Mouse (Mus musculus) lung, postnatal 4 days (tissue): Measurements from ENCODE around the gene Gm26566.

Source experiments
- DNase-seq, 2 experiments: peaks; one replicate each; pipeline ENCODE4 v3.0.0; 2021

The Gm26566 gene

DNA sequence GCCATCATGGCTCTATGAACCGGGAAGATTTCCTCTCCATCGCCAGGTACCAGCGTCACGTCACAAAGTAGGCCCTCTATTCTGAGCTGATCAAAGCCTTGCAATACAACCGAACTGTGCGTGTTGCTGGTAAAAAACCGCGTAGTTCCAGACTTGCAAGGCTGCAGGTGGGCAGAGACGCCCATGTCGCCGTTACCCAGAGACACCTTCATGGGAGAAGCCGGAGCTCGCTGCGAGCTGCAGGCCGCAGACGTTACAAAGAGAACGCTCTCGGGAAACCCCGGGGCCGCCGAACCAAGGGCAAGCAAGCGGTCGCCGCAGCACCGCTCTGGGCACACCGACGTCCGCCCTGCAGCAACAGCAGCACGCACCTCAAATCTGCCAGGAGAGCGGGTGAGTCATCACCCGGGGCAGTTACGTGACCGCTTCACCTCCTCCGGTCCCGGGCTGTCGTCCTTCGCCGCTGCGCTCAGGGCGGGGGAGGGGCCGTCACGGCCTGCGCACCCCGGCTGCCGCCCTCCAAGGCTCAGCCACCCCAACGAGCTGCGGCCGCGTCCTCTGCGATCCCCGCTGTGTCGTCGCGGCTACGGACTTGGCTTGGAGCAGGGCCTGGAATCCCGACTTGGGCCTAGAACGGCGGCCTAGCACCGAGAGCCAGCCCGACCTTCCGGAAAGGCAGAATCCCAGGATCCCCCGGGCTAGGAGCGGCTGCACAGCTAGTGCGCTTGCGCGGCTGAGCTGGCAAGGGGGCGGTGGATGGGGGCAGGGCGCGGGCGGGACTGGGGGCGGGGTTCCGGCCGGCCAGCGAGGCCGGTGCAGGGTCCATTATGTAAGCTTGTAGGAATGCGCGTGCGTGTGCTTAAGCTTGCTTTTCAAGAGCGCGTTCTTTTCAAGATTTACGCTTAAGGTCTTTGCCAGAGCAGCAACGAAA is at the start of gene Gm26566, which contains the start of gene Klhl9:
Gene Gm26566 (plus strand): TSS at position 15 of the 931 bp plus-strand sequence.
Gene Klhl9 (minus strand): TSS at position 675 of the 931 bp plus-strand sequence.
- DNase-seq = peak; percentile 94 to 95

DNA sequence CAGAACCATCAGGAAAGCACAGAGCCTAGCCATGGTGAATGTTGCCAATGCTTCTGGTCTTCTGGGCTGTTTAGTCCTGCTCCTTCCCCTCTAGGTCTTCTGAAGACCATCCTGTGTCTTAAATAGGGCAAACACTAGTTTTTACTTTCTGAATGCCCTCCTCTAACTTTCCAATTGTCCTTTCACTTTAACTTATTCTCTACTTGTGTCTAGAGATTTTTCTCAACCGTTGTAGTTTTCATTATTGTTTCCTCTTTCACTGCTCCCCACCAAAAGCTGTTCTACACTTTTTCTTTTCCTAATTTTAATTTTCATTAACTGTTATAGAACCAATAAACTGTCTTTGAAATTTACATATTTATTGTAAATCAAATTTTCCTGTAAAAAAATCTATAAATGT is 44.8 kb upstream of the Gm26566 start, which contains the start of gene Ifna16:
Gene Ifna16 (minus strand): TSS at position 101 of the 400 bp plus-strand sequence.
- no peak for DNase-seq

DNA sequence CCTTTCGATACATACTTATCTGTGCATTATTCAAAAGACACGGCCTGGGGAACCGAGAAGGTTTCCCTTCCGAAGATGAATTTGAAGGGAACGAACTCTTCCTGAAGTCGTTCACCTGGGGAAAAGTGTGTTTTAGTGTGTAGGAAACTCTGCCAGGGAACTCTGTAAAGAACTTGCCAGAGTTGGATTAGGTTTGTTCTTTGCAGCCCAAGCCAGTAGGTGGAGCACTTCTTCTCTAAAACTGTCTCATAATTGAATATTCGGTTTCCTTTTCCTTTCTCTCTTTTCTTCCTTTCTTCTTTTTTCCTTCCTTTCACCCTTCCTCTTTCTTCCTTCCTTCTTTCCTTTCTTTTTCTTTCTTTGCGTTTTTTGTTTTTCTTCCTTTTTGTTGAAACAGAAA is 41.2 kb upstream of the Gm26566 start:
- peak in 1 of 2 experiments; percentile 12 for DNase-seq

DNA sequence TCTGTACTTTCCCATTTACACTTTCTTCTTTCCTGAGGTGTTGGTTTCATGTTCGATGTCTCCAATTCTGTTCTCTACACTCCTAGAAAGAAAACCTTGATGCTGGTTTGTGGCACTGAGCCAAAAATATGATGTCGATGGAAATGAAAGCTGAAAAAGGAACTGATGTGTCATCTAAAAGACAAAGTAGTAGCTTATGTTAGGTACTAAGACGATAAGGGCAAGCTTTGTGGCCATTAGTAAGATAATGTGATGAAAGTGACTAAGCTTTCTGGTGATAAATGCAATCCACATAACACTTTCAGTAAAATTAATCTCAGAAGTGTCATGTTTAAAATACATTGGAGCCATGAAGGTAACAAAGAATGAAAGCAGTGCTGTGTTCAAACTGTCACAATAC is 40.3 kb upstream of the Gm26566 start:
- no peak for DNase-seq

DNA sequence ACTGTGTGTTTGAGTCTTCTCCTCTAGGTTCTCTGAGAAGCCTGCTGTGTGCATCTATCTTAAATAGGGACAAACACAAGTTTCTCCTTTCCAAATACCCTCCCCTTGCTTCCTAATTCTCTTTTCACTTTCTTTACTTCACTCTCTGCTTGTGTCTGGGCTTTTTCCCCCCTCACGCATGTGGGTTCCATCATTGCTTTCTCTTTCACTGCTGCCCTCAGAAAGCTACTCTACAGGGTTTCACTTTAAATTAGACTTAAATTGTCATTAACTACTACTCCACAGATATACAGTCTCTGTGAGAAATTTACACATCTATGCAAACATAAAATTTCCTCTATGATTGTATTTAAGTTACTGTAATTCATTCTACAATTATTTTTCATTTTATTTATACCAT is 37.8 kb upstream of the Gm26566 start, which contains the start of gene Ifna2:
Gene Ifna2 (minus strand): TSS at position 101 of the 400 bp plus-strand sequence.
- no peak for DNase-seq

DNA sequence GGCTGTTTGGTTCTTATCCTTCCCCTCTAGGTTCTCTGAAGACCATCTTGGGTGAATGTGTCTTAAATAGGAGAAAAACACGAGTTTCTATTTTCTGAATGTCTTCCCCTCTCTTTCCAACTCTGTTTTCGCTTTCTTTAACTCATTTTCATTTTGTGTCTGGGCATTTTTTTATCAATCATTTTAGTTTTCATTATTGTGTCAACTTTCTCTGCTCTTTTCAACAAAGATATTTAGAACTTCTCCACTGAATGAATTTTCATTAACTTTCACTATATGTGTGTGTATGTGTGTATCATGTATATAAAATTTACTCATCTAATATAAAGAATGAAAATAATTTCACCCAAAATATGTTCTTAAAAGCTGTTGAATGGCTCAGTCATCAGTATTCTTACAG is 30.3 kb upstream of the Gm26566 start, which contains the start of gene Ifnab:
Gene Ifnab (minus strand): TSS at position 101 of the 400 bp plus-strand sequence.
- no peak for DNase-seq

DNA sequence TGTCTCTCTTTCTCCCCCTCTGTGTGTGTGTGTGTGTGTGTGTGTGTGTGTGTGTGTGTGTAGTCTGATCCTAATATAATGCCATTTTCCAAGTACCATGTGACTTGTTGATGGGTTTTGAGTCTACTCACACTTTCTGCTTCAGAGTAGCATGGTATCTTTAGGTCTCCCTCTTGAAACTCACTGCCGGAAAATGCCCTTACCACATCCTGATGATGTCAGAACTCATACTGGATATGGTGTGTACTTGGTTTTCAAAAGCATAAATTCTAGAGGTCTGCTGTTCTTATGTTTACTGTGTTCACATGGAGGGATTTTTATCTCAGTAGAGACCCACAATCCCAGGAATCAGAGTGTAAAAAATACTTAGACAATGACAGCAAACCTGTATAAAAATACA is 29.1 kb upstream of the Gm26566 start:
- DNase-seq = no peak

DNA sequence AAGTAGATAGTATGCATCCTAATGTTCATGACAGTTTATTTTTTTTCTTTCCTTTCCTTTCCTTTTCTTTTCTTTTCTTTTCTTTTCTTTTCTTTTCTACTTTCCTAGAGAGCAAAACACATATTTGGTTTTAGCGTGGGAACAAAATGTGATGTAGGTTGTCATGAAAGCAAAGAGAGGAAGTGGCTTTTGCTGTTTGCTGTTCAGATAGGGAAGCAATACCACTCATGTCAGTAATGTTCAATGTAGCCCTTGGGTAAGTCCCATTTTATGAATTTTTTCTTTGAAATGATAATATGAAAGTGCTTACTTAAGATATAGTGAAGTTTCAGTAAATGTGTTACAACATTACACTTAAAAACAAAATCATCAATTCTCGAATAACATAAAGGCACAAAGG is 28.2 kb upstream of the Gm26566 start:
- no peak for DNase-seq

DNA sequence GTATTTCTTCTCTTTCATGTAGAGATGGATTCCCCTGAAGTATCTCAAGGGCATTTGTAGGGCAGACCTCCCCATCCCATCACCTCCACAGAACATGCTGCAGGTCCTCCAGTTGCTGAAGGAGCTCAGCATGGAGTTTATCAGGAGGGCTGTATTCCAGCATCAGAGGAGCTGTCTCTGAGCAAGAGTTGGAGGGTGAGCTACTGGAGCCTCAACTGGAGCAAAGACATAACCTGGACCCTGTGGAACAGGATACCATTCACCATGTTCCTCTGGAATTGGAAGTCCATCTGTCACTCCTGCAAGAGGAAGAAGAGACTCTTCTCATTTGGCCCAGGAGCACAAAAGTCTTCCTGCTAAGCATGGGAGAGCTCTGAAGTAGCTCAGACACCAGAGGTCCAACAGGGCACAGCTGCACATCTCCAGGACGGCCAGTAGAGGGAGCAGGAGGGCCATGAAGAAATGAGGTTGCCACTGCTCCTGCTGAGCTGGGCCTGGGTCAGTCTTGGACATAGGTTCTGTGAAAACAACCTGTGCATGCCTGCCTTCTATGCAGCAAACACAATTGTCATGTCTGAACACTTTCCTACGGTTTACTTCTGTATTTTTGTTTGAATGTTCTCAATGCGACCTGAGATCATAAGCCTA is 25.2 kb upstream of the Gm26566 start:
- peak; percentile 66 to 86 for DNase-seq

DNA sequence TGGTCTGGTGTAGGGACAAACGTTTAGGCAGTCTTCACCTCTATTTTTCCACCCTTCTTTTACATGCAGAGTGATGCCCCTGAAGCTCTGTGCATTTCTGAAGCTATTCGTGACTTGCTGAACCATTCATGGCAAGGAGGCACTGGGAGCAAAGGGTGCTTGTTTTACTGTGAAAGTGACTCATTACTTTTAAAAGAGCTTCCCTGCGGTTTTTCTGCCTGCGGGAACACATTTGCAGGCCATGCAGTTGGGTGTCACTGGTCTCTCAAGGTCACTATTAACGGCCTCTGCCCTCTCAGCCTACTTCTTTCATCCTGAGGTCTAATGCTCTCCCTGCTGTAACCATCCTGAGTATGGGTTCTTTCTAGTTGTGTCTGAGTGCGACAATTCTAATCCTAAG is 24.5 kb upstream of the Gm26566 start:
- no peak for DNase-seq

DNA sequence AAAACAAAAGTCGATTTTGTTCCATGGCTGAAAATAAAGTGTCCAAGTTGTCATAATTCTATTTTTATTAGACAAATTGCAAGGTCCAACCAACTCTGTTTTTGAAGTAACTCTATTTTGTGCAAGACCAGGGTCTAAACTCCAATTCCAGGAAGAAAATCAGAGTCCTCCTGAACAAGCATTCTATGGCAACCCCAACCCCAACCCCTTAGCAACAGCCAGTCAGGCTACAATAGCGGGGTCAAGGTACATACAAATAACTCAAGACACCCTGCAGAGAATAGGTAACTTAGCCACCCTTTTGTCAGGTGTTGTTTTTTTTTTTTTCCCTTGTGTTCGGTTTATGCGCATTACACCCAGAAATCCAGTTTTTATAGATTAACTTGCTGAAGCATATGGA is 23.9 kb upstream of the Gm26566 start:
- DNase-seq = no peak

DNA sequence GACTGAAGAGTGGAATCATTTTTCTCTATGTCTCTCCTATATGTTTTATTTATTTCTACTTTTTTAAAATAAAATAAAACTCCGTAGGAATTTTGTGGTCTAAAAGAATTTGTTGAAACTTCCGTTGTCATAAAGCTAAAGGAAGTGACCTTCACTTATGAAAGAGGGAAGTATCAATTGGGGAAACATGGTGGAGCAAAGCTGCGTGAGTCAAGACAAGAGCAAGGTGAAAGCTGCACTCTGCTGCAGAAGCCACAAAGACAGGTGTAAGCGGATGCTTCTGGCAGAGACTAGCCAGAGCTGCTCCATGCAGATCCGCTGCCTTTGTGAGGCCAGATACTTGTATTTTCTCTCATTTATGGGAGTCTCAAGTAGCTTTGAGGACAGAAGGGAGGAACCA is 22.8 kb upstream of the Gm26566 start:
- DNase-seq = no peak

DNA sequence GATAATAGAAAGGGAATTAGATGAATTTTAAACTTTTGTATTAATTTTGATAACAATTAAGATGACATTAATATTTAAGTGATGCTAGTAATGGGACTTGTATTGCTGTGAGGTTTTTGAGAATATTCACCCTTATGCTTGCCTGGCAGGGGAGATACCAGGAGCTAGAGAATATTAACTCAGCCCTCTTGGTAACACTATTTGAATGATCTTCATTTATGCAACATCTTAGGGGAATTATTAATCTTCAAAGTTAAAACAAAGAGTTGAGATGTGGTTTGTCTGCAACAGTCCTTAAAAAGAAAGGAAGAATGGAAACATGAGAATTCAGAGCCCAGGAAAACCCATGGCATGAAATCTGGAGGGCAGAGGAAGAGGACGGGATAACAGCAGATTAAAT is 22.3 kb upstream of the Gm26566 start:
- DNase-seq = no peak

DNA sequence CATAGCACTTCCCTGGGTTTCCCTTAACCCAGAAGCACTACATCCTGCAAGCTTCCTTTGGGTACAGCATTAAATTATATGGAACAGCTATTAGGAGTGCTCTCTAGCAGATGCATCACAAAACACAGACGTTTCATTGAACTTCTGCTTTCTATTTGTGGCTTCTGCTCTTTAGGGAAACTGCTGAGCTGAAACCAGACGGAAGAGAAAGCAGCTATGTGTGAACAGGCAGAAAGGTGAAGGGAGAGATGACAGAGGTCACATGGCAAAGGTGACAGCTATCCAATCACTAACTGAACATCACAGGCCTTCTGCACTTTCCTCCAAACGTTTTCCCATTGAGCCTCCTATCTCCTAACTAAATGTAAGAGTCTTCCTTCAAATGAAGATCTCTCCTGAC is 15.7 kb upstream of the Gm26566 start:
- DNase-seq = no peak

DNA sequence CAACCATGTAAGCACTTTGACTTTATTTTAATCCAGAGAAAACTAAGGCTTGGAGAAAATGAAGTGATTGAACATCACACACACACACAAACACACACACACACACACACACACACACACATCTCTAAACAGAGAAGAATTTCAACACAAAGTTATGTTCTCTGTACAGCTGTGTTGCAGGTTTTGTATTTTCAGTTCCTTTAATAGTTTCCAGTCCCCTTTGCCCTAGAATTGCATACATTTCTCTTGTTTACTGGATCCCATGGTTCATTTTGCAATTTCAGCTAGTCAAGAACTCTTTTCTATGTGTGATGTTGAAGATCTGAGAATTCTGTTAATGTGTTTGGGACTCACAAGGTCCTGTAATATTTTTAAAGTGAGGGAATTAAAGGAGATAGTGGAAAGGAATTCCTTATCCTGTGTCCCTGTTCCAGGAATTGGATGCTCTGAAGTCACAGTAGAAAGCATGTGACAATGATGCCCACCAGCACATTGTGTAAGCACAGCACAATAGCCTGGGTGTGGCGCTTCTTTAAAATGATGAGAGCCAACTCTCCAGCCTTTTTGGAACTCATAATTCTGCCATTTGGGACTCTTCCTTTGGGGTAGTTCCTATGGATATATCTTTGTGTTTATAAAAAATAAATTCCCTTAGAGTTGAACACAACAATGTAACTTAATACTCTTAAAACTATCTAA is 14.3 kb upstream of the Gm26566 start:
- no peak for DNase-seq

DNA sequence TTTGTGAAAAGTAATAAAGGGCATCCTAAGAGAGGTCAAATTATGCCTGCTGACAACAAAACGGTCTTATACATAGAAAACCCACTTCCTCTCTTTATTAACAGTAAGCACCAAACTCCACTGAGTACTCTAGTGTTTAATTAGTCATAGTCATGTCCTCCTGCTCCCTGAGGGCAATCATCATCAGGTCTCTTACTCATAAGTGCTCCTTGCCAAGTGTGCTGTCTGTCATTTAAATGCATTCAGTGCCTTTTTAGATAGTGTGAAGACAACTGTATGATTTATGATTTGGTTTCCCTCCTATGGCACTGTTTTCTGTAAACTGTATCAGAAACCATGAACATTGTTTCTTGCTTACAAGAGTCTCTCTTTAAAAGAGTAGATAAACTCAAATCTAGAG is 7.3 kb upstream of the Gm26566 start:
- DNase-seq = no peak

DNA sequence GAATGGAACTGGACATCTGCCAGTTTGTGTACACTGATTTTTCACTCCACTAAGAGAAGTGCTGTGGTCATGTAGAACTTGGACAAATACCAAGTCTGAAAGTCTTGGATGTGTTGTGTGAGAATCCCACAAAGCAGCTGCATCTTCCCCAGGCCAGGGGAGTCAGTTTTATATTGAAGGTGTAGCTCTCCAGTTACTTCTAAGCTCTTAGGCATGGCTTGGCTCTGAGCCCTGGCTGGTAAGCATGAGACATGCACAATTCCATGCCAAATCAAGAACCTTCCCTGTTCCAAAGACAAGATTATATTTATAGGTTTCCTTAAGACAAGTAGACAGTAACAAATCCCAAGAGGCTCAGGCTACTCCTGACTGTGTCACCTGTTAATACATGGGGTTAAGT is 6.5 kb upstream of the Gm26566 start:
- no peak for DNase-seq

DNA sequence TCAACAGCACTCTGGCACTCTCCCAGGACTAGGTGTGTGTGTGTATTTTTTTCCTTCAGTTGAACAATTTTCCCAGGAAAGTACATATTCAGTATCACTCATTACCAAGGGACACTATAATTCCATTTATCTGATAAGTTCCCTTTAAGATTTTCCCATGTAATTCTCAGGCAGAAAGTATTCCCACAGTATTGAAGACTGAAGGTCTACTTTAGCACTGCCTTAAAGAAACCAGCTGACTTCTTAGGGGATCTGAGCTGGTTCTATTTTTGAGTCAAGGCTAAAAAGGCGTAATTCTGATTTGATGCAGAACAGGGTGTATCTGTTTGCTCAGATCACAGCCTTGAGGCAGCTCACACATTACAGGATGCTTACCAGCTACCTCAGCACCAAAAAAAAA is 2.9 kb upstream of the Gm26566 start:
- no peak for DNase-seq

DNA sequence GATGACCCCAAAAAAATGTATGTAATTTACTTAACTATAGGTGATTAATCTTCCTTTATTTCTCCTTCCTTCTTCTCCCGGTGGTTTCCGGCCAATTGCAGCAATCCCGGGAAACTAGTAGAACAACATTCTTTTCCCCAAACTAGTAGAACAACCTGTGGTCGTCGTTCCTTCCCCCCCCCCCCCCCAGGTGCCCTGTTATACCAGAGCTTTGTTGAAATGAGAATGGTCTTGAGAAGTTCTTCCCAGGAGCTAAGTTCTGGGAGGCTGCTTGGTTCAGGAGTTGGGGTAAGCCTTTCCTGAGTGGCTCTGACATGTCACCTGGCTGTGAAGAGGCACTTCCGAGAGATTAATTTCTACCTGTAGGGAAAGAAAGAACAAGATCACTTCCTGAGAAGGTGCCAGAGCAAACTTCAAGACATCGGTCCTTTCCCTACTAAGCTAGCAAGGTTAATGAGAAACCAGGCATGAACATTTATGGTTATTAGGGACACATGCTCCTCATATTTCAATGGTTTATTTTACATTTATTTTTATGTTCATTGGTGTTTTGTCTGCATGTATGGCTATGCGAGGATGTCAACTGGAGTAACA is 2.0 kb downstream of the Gm26566 start:
- no peak for DNase-seq

DNA sequence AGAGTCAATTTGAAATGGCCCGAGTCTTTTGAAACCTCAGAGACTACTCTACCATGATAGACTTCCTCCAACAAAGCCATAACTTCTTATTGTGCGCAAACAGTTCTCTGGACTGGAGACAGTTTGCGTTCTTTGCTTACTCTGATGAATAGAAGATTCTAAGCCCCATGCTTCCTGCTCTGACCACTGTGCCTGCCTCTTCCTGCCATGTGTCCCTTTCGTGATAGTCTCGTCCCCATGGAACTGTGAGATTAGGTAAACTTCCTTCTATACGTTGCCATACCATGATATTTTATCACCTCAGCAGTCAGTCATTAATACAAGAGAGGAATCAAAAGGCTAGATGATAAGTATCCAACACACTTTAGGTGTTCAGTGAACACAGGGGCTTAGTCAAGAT is 5.1 kb downstream of the Gm26566 start:
- DNase-seq = no peak

DNA sequence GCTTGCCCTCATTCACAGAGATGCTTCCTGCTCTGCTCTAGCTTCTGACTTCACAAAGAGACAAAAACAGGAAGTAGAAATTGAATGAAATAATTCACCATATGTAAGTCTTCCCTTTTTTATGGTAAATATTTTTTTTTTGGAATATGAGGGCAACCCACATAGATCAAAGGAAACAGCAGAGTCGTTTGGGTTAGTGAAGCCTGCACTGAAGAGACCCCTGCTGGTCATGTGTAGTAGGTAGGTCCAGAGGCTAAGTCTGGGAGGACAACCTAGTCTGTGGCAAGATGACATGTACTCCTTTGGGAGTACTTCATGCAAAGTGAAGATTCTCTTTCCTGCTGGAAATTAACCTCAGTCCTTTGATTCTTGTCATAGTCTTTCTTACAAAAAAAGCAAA is 5.7 kb downstream of the Gm26566 start:
- DNase-seq = peak in 1 of 2 experiments; percentile 49

DNA sequence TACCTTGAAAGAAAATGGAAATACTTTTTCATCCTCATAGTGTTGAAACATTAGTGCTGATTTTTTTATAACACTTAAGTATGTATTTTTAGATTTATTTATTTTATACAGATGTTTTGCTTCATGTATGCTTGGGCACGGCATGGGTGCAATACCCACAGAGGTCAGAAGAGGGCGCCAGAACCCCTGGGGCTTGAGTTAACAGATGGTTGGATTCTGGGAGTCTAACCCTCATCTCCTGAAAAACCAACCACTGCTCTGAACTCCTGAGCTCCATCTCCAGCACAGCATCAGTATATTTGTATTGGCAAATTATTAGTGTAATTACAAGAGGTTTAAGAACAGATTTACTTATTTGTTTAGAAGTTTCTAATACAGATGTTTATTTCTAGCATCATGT is 16.9 kb downstream of the Gm26566 start:
- DNase-seq = peak; percentile 75 to 83

DNA sequence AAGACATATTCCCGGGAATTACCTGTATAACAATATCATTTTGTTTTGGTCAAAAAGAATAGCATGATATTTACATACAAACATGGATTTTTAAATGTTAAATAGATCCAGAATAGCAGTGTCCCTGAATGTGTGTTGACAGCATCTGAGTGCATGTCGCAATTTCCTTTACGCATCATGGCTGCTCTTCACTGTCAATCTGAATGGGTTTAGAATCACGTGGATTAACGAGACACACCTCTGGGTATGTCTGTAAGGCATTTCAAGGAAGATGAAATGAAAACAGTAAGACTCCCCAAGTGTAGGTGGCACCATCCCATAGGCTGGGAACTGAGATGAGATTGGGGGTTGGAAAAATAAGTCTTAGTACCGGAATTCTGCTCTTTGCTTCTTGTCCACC is 17.4 kb downstream of the Gm26566 start:
- DNase-seq = no peak
